Mouse (Mus musculus): ENCODE results near the gene Adarb1. TPM values are rescaled to one million over a fixed set of nuclear protein-coding genes. Genes with fewer than 3 reads are reported as not detected.

Gene Adarb1
- polyA plus RNA-seq, 1 experiment from 2014 or later, result 4.5 TPM

GRCm38 (mm10) chr10:77374407-77374806 is 43.7 kb downstream of the Adarb1 start:
- 79% methylated on average over 5 of the region's 5 CpGs for WGBS

GRCm38 (mm10) chr10:77370129-77370528 is 47.9 kb downstream of the Adarb1 start:
- Histone ChIP-seq H3K4me1 (replicated peaks; ENCODE audit: control insufficient read depth, insufficient read depth, low read length) (no peaks in the 10 kb centered on the region), H3K9ac (ENCODE audit: low read depth, low read length) (no peak overlapping the region), H3K27ac (ENCODE audit: low read depth, low read length) (no peak overlapping the region), H3K36me3 (ENCODE audit: control insufficient read depth, insufficient read depth, low read length) (no peaks in the 10 kb centered on the region), H3K27me3 (replicated peaks; ENCODE audit: control insufficient read depth, insufficient read depth, low read length) (no peaks in the 10 kb centered on the region), H3K4me2 (no peak overlapping the region), H3K9me3 (ENCODE audit: control insufficient read depth, low read length) (no peaks in the 10 kb centered on the region), H3K4me3 (ENCODE audit: low read depth, low read length) (no peak overlapping the region)
- DNase-seq (ENCODE audit: low spot score) (no peak), ATAC-seq (replicated peaks; ENCODE audit: low FRiP score) (no peak)
- 78% methylated on average over 5 of the region's 5 CpGs for WGBS

More at GRCm38 (mm10) chr10:77374407-77374806, 43.7 kb downstream of the Adarb1 start:
- DNase-seq (ENCODE audit: low spot score) (no peak), ATAC-seq (replicated peaks; ENCODE audit: low FRiP score) (no peak)
- H3K9me3 ChIP-seq (ENCODE audit: control insufficient read depth, low read length), result no peaks in the 10 kb centered on the region
- no peak overlapping the region for H3K4me2 ChIP-seq
- no peak overlapping the region for H3K9ac ChIP-seq (ENCODE audit: low read depth, low read length)
- H3K4me3 ChIP-seq (ENCODE audit: low read depth, low read length), result no peak overlapping the region
- no peaks in the 10 kb centered on the region for H3K36me3 ChIP-seq (ENCODE audit: control insufficient read depth, insufficient read depth, low read length)
- H3K27me3 ChIP-seq (replicated peaks; ENCODE audit: control insufficient read depth, insufficient read depth, low read length), result no peaks in the 10 kb centered on the region
- no peak overlapping the region for H3K27ac ChIP-seq (ENCODE audit: low read depth, low read length)
- H3K4me1 ChIP-seq (replicated peaks; ENCODE audit: control insufficient read depth, insufficient read depth, low read length), result no peaks in the 10 kb centered on the region

GRCm38 (mm10) chr10:77367973-77368372 is 50.1 kb downstream of the Adarb1 start:
- no peaks in the 10 kb centered on the region for H3K4me1 ChIP-seq (replicated peaks; ENCODE audit: control insufficient read depth, insufficient read depth, low read length)
- 75% methylated on average over 6 of the region's 6 CpGs for WGBS
- no peak for ATAC-seq (replicated peaks; ENCODE audit: low FRiP score)
- no peak overlapping the region for H3K9ac ChIP-seq (ENCODE audit: low read depth, low read length)
- no peaks in the 10 kb centered on the region for H3K36me3 ChIP-seq (ENCODE audit: control insufficient read depth, insufficient read depth, low read length)
- no peak overlapping the region for H3K4me3 ChIP-seq (ENCODE audit: low read depth, low read length)
- no peak overlapping the region for H3K27ac ChIP-seq (ENCODE audit: low read depth, low read length)
- no peaks in the 10 kb centered on the region for H3K27me3 ChIP-seq (replicated peaks; ENCODE audit: control insufficient read depth, insufficient read depth, low read length)
- H3K9me3 ChIP-seq (ENCODE audit: control insufficient read depth, low read length), result no peaks in the 10 kb centered on the region
- H3K4me2 ChIP-seq, result no peak overlapping the region
- no peak for DNase-seq (ENCODE audit: low spot score)

- no peaks in the 10 kb centered on the region for H3K4me1 ChIP-seq (replicated peaks; ENCODE audit: control insufficient read depth, insufficient read depth, low read length)
- no peaks in the 10 kb centered on the region for H3K36me3 ChIP-seq (ENCODE audit: control insufficient read depth, insufficient read depth, low read length)
- no peak overlapping the region for H3K4me3 ChIP-seq (ENCODE audit: low read depth, low read length)
- H3K4me2 ChIP-seq, result no peak overlapping the region
- 52% methylated on average over 4 of the region's 4 CpGs for WGBS
- ATAC-seq (replicated peaks; ENCODE audit: low FRiP score) (no peak), DNase-seq (ENCODE audit: low spot score) (no peak)
- H3K27me3 ChIP-seq (replicated peaks; ENCODE audit: control insufficient read depth, insufficient read depth, low read length), result no peaks in the 10 kb centered on the region
- no peaks in the 10 kb centered on the region for H3K9me3 ChIP-seq (ENCODE audit: control insufficient read depth, low read length)
- H3K9ac ChIP-seq (ENCODE audit: low read depth, low read length), result no peak overlapping the region
- no peak overlapping the region for H3K27ac ChIP-seq (ENCODE audit: low read depth, low read length)
These were observed 51.1 kb downstream of the Adarb1 start for GRCm38 (mm10) chr10:77366959-77367358.

- Histone ChIP-seq H3K4me3 (ENCODE audit: low read depth, low read length) (no peak overlapping the region), H3K27me3 (replicated peaks; ENCODE audit: control insufficient read depth, insufficient read depth, low read length) (no peaks in the 10 kb centered on the region), H3K36me3 (ENCODE audit: control insufficient read depth, insufficient read depth, low read length) (no peaks in the 10 kb centered on the region), H3K9me3 (ENCODE audit: control insufficient read depth, low read length) (no peaks in the 10 kb centered on the region), H3K4me2 (no peak overlapping the region), H3K9ac (ENCODE audit: low read depth, low read length) (no peak overlapping the region), H3K27ac (ENCODE audit: low read depth, low read length) (no peak overlapping the region), H3K4me1 (replicated peaks; ENCODE audit: control insufficient read depth, insufficient read depth, low read length) (no peaks in the 10 kb centered on the region)
- WGBS, result 73% methylated on average over 2 of the region's 2 CpGs
- ATAC-seq (replicated peaks; ENCODE audit: low FRiP score), result no peak
- DNase-seq (ENCODE audit: low spot score), result no peak
These were observed 52.9 kb downstream of the Adarb1 start for GRCm38 (mm10) chr10:77365212-77365611.

GRCm38 (mm10) chr10:77360486-77360885 is 57.6 kb downstream of the Adarb1 start:
- H3K4me2 ChIP-seq, result no peak overlapping the region
- 68% methylated on average over 2 of the region's 2 CpGs for WGBS

GRCm38 (mm10) chr10:77357957-77358356 is 60.1 kb downstream of the Adarb1 start:
- DNase-seq (ENCODE audit: low spot score), result no peak
- no peak overlapping the region for H3K27ac ChIP-seq (ENCODE audit: low read depth, low read length)

More at GRCm38 (mm10) chr10:77360486-77360885, 57.6 kb downstream of the Adarb1 start:
- ATAC-seq (replicated peaks; ENCODE audit: low FRiP score) (no peak), DNase-seq (ENCODE audit: low spot score) (no peak)
- Histone ChIP-seq H3K9me3 (ENCODE audit: control insufficient read depth, low read length) (no peaks in the 10 kb centered on the region), H3K9ac (ENCODE audit: low read depth, low read length) (no peak overlapping the region), H3K4me3 (ENCODE audit: low read depth, low read length) (no peak overlapping the region), H3K27me3 (replicated peaks; ENCODE audit: control insufficient read depth, insufficient read depth, low read length) (no peaks in the 10 kb centered on the region), H3K4me1 (replicated peaks; ENCODE audit: control insufficient read depth, insufficient read depth, low read length) (no peaks in the 10 kb centered on the region), H3K36me3 (ENCODE audit: control insufficient read depth, insufficient read depth, low read length) (no peaks in the 10 kb centered on the region), H3K27ac (ENCODE audit: low read depth, low read length) (no peak overlapping the region)

GRCm38 (mm10) chr10:77353031-77353745 is 64.9 kb downstream of the Adarb1 start:
- no peak for ATAC-seq (replicated peaks; ENCODE audit: low FRiP score)

More at GRCm38 (mm10) chr10:77357957-77358356, 60.1 kb downstream of the Adarb1 start:
- H3K27me3 ChIP-seq (replicated peaks; ENCODE audit: control insufficient read depth, insufficient read depth, low read length), result no peaks in the 10 kb centered on the region
- H3K4me1 ChIP-seq (replicated peaks; ENCODE audit: control insufficient read depth, insufficient read depth, low read length), result no peaks in the 10 kb centered on the region
- no peaks in the 10 kb centered on the region for H3K9me3 ChIP-seq (ENCODE audit: control insufficient read depth, low read length)
- WGBS, result 82% methylated on average over 6 of the region's 6 CpGs
- ATAC-seq (replicated peaks; ENCODE audit: low FRiP score), result no peak
- H3K36me3 ChIP-seq (ENCODE audit: control insufficient read depth, insufficient read depth, low read length), result no peaks in the 10 kb centered on the region
- no peak overlapping the region for H3K4me2 ChIP-seq
- H3K9ac ChIP-seq (ENCODE audit: low read depth, low read length), result no peak overlapping the region
- no peak overlapping the region for H3K4me3 ChIP-seq (ENCODE audit: low read depth, low read length)

GRCm38 (mm10) chr10:77342842-77343241 is 75.2 kb downstream of the Adarb1 start:
- Histone ChIP-seq H3K36me3 (ENCODE audit: control insufficient read depth, insufficient read depth, low read length) (no peaks in the 10 kb centered on the region), H3K9me3 (ENCODE audit: control insufficient read depth, low read length) (no peaks in the 10 kb centered on the region)

More at GRCm38 (mm10) chr10:77353031-77353745, 64.9 kb downstream of the Adarb1 start:
- Histone ChIP-seq H3K4me3 (ENCODE audit: low read depth, low read length) (no peak overlapping the region), H3K27ac (ENCODE audit: low read depth, low read length) (no peak overlapping the region), H3K9me3 (ENCODE audit: control insufficient read depth, low read length) (no peaks in the 10 kb centered on the region), H3K27me3 (replicated peaks; ENCODE audit: control insufficient read depth, insufficient read depth, low read length) (no peaks in the 10 kb centered on the region), H3K36me3 (ENCODE audit: control insufficient read depth, insufficient read depth, low read length) (no peaks in the 10 kb centered on the region), H3K9ac (ENCODE audit: low read depth, low read length) (no peak overlapping the region), H3K4me1 (replicated peaks; ENCODE audit: control insufficient read depth, insufficient read depth, low read length) (no peaks in the 10 kb centered on the region), H3K4me2 (no peak overlapping the region)
- DNase-seq (ENCODE audit: low spot score), result peak; percentile 68
- 85% methylated on average over 6 of the region's 6 CpGs for WGBS

More at GRCm38 (mm10) chr10:77342842-77343241, 75.2 kb downstream of the Adarb1 start:
- Histone ChIP-seq H3K9ac (ENCODE audit: low read depth, low read length) (no peak overlapping the region), H3K27me3 (replicated peaks; ENCODE audit: control insufficient read depth, insufficient read depth, low read length) (no peaks in the 10 kb centered on the region), H3K4me1 (replicated peaks; ENCODE audit: control insufficient read depth, insufficient read depth, low read length) (no peaks in the 10 kb centered on the region), H3K4me2 (no peak overlapping the region), H3K4me3 (ENCODE audit: low read depth, low read length) (no peak overlapping the region), H3K27ac (ENCODE audit: low read depth, low read length) (no peak overlapping the region)
- no peak for ATAC-seq (replicated peaks; ENCODE audit: low FRiP score)
- WGBS, result 70% methylated on average over 3 of the region's 3 CpGs
- no peak for DNase-seq (ENCODE audit: low spot score)

All from liver, embryonic 11.5 days (tissue).